Mouse (Mus musculus) gastrocnemius, adult 8-10 months (tissue): ENCODE measurements at regions not wholly inside any gene's neighbourhood (a gene's known extent, or its start where the extent isn't known, plus 50 kb on each side); places are given as distances from the start of the nearest gene placed in this dataset.

Experiments used
- DNase-seq, 2 experiments: peaks; one replicate each; pipeline ENCODE4 v3.0.0; 2022; ENCODE audit warnings: low spot score in 2 of 2

GRCm38 (mm10) chr9:69662394-69662793 is 98.3 kb downstream of the Foxb1 start:
- no peak for DNase-seq

DNA sequence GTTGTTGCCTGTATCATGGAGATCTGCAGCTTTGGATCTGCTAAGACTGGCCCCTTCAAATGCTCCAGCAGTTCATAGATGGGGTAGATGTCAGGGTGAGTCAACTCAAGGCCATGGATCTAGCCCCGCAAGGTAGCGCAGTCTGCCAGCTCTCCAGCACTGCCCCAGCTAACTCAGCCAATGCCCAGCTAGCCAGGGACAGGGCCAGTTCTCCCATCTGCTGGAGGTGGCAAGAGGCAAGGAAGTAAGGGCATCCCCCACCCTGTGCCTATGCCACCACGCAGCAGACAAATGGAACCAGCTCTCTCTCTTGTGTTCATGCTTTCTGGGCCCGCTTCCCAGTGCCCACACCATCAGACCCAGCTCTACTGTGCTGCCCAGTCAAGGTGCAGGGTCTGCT is 102.5 kb downstream of the Foxb1 start:
- no peak for DNase-seq

DNA sequence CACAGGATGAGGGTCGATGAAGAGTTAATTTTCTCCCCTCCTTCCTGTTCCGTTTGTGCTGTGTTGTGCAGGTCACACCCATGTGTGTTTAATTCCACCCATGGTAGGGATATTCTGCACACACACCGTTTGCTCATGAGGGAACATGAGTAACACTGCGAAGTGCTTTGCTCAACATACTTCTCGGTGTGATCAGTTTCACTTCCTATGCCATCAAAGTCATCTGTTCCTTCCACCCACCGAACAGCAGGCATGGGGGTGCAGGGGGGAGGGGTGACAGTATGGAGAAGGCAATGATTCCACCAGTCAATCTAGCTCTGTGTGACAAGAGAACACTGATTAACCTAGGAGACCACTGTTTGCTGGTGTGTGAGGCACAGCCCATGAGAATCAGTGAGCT is 104.7 kb downstream of the Foxb1 start:
- no peak for DNase-seq

- no peak for DNase-seq
Measured at GRCm38 (mm10) chr9:69652106-69652505, 108.6 kb downstream of the Foxb1 start.

DNA sequence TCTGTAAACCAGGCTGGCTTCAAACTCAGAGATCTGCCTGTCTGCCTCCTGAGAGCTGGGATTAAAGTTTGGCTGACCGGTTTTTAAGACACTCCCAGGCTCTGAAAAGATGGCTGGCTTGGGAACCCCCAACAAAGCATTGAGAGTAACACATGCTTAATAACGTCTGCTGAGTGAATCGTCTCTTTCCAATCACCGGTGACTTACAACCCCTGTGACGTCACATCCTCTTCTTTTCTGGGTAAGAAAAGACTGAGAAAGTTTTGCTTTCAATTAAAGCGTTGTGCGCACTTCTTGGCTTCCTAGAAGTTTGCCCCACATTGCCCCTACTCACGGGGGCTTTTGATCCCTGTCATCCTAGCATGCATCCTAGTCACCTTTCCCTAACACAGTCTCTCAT is 109.1 kb downstream of the Foxb1 start:
- DNase-seq: no peak

DNA sequence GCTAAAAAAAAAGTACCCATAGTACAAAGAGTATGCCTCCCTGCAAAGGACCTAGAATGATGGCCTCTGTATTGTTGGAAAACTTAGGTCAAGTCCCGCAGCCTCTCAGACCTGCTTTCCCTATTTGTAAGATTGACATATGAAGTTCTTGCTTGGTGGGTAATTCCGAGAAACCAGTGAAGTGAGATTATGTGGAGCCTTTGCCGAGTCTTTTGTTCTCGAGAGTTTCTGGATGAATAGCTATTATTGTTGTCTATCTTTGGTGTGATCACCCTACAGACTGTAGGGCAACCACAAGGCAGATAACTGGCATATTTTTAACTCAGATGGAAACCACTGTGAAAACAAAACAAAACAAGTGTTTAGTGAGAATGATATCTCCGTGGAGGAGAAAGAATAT is 118.1 kb downstream of the Foxb1 start:
- DNase-seq: no peak

GRCm38 (mm10) chr9:69623312-69623711 is 137.4 kb downstream of the Foxb1 start:
- DNase-seq: peak; percentile 8 to 20

DNA sequence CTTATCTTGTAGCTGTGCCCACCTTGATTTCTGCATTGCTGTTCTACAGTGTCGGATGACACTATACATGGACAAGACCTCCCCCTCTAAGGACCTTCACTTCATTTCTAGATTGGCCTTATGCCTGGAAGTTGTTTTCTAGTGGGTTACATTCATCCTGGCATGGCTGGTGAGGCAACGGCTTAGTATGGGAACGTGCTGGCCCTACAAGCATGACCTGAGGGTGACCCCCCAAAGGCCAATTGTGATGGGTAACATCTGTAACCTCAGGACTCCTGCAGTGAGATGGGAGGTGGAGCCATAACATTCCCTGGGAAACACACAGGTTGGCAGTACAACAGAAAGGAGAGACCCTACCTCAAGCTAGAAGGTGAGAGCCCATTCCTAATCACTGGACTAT is 139.7 kb downstream of the Foxb1 start:
- DNase-seq: no peak

- DNase-seq: no peak
Measured at GRCm38 (mm10) chr9:69617328-69617727, 143.4 kb downstream of the Foxb1 start.

- DNase-seq: no peak
Measured at GRCm38 (mm10) chr9:69597472-69597871, 144.1 kb downstream of the Anxa2 start.

- DNase-seq: no peak
Measured at GRCm38 (mm10) chr9:69592329-69593062, 139.1 kb downstream of the Anxa2 start.

DNA sequence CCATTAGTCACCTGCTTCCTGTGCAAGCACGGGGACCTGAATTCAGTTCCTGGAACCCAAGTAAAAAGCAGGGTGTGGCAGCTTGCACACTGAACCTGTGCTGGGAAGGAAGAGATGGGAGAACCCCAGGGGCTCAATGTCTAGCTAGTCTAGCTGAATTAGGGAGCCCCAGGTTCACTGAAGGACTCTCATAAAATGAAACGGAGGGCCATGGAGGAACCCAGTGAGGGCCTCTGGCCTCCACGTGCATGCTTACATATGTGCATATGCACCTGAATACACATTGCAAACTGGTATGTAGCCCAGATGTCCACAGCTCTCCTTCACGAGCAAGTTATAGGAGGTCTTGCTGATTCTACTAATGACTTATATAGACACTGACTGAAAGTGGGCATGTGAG is 135.4 kb downstream of the Anxa2 start:
- no peak for DNase-seq

GRCm38 (mm10) chr9:69587096-69587495 is 133.7 kb downstream of the Anxa2 start:
- no peak for DNase-seq

DNA sequence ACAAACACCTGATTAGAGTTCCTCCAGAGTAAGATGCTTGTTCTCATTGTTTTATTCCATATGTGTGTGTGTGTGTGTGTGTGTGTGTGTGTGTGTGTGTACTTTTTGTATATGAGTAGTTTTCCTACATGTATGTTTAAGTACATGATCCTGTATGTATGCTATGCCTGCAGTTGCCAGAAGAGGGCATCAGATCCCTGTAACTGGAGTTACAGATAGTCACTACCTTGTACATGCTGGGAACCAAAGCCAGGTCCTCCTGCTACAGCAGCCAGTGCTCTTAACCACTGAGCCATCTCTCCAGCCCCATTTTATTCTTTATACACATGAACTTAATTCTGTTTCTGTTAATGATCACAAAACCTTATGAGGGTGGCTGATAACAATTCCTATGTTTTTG is 127.8 kb downstream of the Anxa2 start:
- DNase-seq: no peak

DNA sequence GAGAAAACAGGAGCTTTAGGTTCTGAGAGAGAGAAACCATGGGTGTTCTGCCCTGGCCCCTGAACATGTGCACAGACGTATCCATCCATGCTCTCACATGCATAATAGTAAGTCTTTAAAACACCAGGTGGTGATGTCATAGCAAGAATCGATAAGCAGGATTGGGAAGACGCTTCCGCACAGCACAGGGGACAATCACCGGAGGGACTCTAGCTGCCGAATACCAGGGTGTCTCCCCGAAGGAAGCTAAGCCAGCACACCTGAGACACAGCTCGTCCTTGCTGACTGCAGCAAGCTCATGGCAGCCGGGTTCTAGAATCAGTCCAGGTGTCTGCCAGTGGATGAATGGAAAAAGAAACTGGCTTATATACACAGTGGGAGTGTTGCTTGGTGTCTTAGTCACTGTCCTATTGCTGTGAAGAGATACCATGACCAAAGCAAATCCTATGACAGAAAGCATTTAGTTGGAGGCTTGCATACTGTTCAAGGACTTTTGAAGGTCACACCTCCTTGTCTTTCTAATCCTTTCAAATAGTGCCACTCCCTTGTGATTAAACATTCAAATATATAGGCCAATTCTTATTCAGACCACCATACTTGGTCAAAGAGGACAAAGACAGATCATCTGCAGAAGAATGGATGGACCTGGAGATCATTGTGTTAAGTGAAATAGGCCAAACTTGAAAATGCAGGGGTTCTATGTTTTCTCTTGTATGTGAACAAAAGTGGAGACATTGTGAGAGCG is 124.4 kb downstream of the Anxa2 start:
- no peak for DNase-seq

DNA sequence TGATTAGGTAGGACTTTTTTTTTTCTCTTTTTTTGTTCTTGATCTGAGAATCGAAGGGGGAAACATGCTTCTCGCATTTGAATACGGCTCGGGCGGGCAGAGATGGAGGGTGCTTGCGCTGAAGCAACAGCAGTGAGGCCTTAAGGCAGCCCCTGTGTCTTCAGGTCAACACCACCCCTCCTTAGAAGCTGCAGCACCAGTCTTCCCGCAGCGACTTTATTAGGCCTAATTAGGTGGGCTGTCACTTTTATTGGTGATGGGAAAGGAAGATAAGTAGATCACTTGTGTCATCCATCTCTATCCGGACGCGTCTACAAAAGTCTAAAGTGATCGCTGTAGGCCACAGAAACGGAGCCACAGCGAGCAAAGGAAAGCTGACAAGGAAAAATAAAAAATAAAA is 122.0 kb downstream of the Anxa2 start:
- DNase-seq: no peak

GRCm38 (mm10) chr9:69568631-69569230 is 115.3 kb downstream of the Anxa2 start:
- DNase-seq: no peak

- no peak for DNase-seq
Measured at GRCm38 (mm10) chr9:69568222-69568621, 114.8 kb downstream of the Anxa2 start.

DNA sequence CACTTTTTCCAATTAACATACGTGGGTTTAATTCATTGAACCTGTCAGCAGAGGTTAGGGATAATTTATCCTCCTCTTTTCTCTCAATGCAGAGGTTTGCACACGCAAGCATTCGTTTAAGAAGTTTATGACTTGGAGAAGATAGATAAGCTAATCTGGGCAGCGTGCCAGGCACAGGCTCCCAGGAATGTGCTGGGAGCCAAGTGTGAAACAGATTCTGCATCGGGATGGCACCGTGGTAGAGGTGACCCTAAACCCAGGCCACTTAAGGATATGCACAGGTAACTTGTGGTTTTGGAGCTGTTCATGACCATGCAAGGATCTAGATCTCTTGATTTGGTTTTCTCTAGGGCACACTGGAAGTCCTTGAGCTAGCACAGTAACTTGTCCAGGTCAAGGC is 113.6 kb downstream of the Anxa2 start:
- no peak for DNase-seq

DNA sequence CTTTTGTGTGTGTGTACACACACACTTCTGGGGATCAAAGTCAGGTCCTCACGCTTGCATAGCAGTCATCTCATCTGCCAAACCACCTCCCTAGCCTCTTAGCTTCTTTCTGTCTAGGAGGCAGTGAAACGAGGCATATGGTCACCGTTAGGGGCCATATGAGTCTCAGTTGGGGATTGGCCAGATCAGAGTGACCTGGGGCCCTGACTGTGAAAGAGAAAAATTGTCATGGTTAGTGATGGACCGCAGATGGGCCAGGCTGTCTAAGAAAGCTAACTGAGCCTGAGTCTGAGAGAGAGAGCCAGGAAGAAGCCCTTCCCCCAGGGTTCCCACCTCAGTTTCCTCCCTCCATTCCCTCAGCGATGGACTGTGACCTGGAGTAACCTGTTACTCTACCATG is 89.8 kb downstream of the Anxa2 start:
- DNase-seq: no peak
